Mouse (Mus musculus): Measurements from ENCODE around the gene Morn4.
A peak's percentile ranks its signal among the peaks of the same experiment; 100 is the strongest.

Morn4 gene

GRCm38 (mm10) chr19:42086166-42086565, at the start of gene Morn4:
Morn4 (minus strand) TSS chr19:42086357.
- DNase-seq (ENCODE audit: low spot score in 2 of 2): peak in 1 of 2 experiments; percentile 67

DNA sequence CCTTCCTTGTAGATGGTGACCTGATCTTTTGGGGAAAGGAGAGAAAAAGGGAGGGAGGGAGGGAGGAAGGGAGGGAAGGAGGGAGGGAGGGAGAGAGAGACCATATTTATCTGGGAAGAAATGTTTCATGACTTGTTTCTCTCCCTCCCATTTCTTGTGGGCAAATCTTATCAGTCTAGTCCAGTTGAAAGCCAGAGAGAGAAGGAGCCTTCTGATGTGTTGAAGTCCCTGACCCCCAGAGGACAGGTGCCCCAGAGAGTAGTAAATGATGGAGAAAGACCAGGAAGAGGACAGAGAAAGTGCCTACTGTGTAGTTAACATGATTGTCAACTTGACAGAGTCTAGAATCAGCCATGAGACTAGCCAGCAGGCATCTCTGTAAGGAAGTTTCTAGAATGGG, 48.9 kb upstream of the Morn4 start:
- no peak for DNase-seq (ENCODE audit: low spot score in 2 of 2)

- DNase-seq (ENCODE audit: low spot score in 2 of 2): no peak
These were observed 44.9 kb upstream of the Morn4 start for GRCm38 (mm10) chr19:42131101-42131500.

DNA sequence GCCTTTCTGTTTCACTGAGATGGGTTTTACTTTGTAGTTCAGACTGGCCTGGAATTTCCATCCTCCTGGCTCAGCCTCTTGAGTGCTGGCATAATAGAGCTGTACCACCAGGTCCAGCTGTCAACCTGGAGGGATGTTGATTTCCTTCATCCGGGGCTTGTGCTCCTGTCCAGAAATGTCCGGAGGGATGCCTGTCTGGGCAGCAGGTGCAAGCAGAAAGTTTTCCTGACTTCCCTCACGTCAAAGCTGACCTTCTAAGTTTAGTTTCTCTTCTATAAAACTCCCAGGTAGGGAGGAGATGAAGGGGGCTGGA, 44.1 kb upstream of the Morn4 start:
- DNase-seq (ENCODE audit: low spot score in 2 of 2): no peak

DNA sequence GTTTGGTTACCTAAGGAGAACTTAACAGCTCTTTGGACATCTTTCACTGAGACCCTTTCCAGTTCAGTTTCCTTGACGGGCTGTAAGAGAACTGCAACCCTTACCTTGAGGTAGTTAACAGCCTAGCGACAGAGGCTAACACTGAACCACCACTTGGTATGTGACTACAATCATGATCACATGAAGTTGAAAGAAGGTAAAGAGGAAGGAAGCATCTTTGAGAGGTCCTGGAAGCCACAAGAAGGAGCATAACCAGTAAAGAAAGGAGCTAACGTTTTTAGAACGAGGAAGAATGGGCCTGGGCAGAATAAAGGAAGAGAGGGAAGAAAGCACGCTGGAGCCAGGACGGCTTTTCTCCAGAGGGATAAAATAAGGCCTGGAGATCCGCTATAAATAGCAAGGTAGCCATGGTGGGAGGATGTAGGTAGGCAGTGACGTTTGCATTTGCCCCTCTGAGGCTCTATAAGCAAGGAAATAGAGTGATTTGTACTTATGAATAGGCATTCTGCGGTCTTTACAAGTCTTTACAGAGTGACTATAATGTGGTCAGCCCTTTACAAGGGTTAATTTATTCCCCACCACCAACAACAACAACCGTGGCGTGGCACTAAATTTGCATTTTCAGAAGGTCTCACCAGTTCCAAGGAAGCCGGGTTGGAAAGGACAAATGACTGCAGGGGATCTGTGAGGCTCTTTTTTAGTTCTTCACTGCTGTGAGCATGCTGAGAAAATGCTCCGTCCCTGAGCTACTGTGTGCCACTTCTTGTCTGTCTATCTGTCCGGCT, 43.5 kb upstream of the Morn4 start:
- no peak for DNase-seq (ENCODE audit: low spot score in 2 of 2)

DNA sequence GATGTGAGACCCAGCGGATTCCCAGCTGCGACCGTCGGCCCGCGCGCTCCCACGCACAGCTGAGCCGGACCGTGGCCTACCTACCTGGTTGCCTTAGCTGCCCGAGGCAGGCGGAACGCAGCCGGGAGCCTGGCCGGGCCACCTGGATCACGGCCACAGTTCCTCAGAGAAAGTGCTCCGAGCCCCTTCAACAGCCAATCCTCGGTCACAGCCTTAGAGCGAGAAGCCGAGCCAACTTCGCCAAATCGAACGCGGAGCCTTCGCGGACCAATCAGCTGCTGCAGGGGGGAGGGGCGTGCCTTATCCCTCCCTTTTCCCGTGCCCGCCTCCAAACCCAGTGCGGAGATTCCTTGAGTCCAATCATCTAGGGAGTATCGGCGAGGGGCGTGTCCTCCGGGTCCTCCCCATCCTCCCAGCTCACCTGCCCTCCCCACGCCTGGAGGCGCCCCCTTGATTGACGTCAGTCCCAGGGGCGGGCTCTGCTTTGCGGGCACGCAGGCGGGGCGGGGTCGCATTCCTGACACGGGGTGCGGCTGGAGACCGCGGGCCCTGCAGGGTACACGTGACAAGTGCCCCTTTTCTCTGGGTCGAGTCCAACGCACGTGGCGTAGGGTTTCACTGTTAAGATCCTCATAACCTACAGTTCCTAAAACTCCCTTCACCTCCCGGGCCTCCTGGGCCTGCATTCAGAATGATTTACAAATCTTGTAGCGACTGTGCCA, 42.8 kb upstream of the Morn4 start, which contains the start of gene Avpi1:
Gene Avpi1 (minus strand): TSS at position 273 of the 722 bp plus-strand sequence.
- peak; percentile 68 to 85 for DNase-seq (ENCODE audit: low spot score in 2 of 2)

DNA sequence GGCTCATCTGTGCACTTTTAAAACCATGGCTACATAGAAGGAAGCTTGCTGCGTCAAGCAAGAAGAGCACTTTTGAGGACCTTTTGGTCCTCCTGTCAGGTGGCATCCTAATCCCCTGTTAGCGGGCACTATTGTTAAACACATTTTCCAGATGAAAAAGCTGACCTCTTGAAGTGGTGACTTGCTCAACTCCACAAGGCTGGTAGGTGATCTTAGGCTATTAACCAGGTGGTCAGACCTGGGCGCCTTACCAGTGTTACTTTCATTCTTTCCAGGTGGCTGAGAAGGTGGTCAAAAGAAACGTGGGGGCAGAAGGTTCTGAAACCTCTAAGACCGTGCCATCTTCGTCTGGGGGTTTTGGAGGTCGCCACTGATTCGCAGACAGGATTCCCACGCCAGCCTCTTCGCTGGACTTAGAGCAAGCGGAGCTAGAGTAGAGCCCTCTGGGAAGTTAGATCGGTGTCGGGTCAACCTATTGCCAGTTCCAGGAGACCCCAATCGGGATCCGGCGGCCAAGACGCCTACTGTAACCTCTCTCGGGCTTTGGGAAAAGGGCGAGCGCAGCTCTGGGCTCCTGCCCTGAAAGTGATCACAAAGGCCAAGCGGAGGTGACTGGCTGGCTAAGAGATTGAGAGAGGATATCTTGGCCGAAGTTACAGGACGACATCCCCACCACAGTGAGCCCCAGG, 42.0 kb upstream of the Morn4 start:
- no peak for DNase-seq (ENCODE audit: low spot score in 2 of 2)

- DNase-seq (ENCODE audit: low spot score in 2 of 2): no peak
These were observed 40.9 kb upstream of the Morn4 start for GRCm38 (mm10) chr19:42127024-42127423.

DNA sequence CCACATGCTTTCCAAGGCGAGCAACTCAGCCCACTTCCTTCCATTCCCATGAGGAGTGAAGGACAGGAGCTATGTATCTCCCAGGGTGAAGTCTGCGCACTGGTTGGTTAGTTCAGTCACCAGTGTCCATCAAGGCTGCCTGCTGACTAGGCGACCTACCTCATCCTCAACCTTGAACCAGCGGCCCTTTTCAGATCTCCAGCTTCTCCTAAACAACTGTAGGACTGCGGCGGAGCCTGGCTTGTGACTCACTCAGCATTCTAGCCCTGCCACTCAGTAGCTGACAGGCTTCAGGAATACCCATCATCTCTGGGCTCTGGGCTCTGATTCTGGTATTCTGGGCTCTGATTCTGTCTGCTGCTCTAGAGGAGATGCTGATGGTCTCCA, 40.1 kb upstream of the Morn4 start:
- DNase-seq (ENCODE audit: low spot score in 2 of 2): no peak

GRCm38 (mm10) chr19:42125501-42126218, 39.5 kb upstream of the Morn4 start:
- DNase-seq (ENCODE audit: low spot score in 2 of 2): no peak

DNA sequence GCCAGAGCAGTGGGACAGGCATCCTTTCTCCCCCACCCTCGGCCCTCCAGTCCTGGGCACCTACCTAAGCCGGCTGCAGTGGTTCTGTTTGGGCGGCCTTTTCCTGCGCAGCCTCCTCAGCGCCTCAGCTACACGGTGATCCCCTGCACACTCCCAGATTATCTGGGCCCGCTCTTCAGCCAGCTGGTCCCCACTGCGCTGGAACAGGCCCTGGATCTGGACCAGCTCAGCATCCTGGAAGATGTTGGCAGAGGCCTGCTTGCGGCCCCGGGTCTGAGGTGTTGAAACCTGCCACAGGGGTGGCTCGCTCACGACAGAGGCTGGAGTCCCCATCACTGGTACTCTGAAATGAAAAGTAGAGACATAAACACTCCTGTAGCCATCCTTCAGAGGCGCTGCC, 38.5 kb upstream of the Morn4 start:
- no peak for DNase-seq (ENCODE audit: low spot score in 2 of 2)

- no peak for DNase-seq (ENCODE audit: low spot score in 2 of 2)
These were observed 34.3 kb upstream of the Morn4 start for GRCm38 (mm10) chr19:42120451-42120850.

- no peak for DNase-seq (ENCODE audit: low spot score in 2 of 2)
These were observed 32.4 kb upstream of the Morn4 start for GRCm38 (mm10) chr19:42118596-42118995.

DNA sequence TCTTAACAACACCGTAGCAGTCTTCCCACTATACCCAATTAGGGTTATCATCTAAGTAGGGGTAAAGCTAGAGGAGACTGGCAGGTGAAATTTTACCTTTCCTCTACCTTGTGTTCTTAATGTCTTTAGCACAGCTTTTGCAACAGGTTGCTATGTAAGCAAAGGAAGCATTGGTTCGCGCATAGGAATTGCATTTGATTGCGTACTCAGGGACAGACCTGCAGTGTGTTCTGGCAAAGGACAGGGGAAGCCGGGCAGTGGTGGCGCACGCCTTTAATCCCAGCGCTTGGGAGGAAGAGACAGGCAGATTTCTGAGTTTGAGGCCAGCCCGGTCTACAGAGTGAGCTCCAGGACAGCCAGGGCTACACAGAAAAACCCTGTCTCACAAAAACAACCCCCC, 32.0 kb upstream of the Morn4 start:
- DNase-seq (ENCODE audit: low spot score in 2 of 2): no peak

DNA sequence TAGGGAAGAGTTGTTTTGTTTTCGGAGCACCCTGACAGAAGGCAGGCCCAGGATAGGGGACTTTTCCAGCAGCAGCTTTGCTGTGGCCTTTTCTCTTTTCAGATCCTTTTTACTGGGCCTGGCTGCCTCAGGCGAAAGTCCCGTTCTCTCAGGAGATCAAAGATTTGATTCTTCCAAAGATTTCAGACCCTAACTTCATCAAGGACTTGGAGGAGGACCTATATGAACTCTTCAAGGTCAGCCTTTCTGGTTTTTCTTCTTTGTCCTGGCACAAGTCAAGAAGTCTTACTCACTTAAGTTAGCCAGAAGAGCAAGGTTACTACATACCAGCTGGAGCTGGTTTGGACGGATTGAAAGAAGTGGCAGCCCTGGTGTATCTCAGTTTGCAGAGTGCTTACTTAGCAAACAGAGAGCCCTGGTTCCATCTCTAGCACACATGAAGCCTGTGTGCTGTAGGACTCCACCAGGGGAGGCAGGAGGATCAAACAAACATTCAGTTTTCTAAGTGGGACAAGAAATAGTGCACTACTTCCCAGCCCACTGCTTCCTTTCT, 29.7 kb upstream of the Morn4 start:
- DNase-seq (ENCODE audit: low spot score in 2 of 2): no peak

- DNase-seq (ENCODE audit: low spot score in 2 of 2): no peak
These were observed 18.5 kb upstream of the Morn4 start for GRCm38 (mm10) chr19:42104681-42105080.

DNA sequence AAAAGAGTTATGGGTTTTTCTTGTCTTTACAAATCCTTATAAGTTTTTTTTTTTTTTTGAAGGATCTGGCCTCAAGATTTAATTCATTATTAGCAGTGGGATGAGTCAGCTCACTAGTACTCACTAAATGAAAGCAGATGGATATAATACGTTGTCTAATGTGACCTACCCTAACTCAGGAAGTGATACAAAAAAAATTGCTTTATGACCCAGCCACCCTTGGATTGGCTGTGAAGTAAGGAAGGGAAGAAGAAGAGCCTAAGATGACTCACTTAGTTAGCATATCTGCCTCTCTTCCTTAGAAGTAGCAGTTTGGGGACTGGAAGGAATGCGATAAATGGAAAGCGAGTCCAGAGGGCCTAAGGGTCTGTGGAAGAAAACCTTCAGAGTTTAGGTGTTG, 13.2 kb upstream of the Morn4 start:
- DNase-seq (ENCODE audit: low spot score in 2 of 2): no peak

GRCm38 (mm10) chr19:42090637-42091141, 4.5 kb upstream of the Morn4 start:
- no peak for DNase-seq (ENCODE audit: low spot score in 2 of 2)

- peak; percentile 93 to 99 for DNase-seq (ENCODE audit: low spot score in 2 of 2)
These were observed 3.8 kb upstream of the Morn4 start, which contains the start of gene Pi4k2a for GRCm38 (mm10) chr19:42089748-42090595. Pi4k2a (plus strand) TSS chr19:42090470.

DNA sequence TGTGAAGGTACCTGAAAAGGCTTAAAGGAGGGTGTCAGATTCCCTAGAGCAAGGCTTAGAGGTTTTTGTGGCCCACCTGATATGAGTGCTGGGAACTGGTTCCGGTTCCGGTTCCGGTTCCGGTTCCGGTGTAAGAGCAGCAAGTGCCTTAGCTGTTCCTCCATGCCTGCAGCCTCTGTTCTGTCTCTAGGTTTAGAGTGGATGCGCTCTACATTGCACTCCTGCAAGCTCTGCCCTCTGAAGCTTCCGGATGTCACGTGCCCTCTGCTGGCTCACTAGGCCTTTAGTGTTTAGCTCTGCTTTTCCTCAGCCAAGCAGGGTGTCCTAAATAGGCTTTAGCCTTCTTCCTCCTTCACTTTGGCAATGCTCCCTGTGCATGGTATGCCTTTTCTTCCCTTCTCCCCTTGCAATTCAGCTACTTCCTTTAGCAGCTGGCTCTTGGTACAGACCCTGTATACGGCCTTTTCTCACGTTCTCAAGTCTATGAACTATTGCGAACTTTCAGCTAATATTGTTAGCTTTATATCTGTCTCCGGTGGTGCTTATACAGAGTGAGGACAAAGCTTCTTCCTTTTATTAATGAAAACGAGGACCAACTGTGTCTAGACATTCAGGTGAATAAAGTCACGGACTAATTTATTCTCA, 3.1 kb upstream of the Morn4 start:
- peak; percentile 44 to 74 for DNase-seq (ENCODE audit: low spot score in 2 of 2)
